Mouse (Mus musculus) cortical plate, adult 2 months (tissue): Measurements from ENCODE around the gene Med28. TPM values are rescaled to one million over a fixed set of nuclear protein-coding genes. Genes with fewer than 3 reads are reported as not detected.
A peak's percentile ranks its signal among the peaks of the same experiment; 100 is the strongest.

Experiments used
- H3K27ac ChIP-seq: fragments of 200-500 bp; 2 replicates; pipeline ENCODE4 v1.5.1; 2012; ENCODE audit warnings: low read length, control low read depth, inconsistent platforms; ENCODE audit not compliant: insufficient read depth
- H3K4me1 ChIP-seq: fragments of 200-500 bp; 2 replicates; pipeline ENCODE4 v1.6.1; 2011; ENCODE audit warnings: low read length; ENCODE audit not compliant: control insufficient read depth, insufficient read depth
- H3K4me3 ChIP-seq: fragments of 200-500 bp; 2 replicates; pipeline ENCODE4 v1.5.1; 2011; ENCODE audit warnings: mild to moderate bottlenecking, low read length, control low read depth; ENCODE audit not compliant: insufficient read depth
- CTCF ChIP-seq: fragments of 200-500 bp; IDR thresholded peaks from 2 replicates; pipeline ENCODE4 v1.5.1; 2011; ENCODE audit warnings: mild to moderate bottlenecking, control low read depth, low read length; ENCODE audit not compliant: insufficient read depth; ENCODE audit errors: extremely low read depth
- POLR2A ChIP-seq: fragments of 200-500 bp; IDR thresholded peaks from 2 replicates; pipeline ENCODE4 v1.6.1; 2011; ENCODE audit warnings: mild to moderate bottlenecking, low read length, control low read depth; ENCODE audit not compliant: insufficient read depth; ENCODE audit errors: extremely low read depth
- polyA plus RNA-seq: library from polyadenylated mRNA; depleted of rRNA; stranded (reverse); fragments of >200 nt; gene quantifications from 2 replicates; pipeline ENCODE4 v1.2.3, GENCODE M21; 2012

The Med28 gene
- polyA plus RNA-seq, 1 experiment: 130 TPM

DNA sequence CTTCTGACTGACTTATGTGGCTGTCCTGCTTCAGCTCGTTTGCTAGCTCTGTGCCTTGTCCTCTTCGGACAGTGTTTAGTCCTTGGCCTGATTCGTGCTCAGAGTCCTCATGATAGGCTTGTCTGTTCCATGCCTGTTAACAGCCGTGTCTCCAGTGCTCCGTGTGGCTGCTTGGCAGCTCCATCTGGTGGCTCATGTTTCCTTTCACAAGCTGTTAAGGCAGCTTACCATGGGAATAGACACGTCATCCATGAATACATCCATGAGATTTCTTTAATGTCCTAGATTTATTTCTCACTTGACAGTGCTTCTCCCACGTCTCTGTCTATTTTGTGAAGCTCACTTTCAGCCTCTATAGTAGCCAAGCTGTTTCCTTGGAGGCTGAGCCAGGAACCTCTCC lies 10.0 kb upstream of the Med28 start:
- H3K27ac ChIP-seq: no peak overlapping the region
- no peaks in the 10 kb centered on the region for H3K4me1 ChIP-seq
- no peak overlapping the region for H3K4me3 ChIP-seq
- TF ChIP-seq CTCF (peak; percentile 26; the same call in 1 of the 2 replicates), POLR2A (no peak)

DNA sequence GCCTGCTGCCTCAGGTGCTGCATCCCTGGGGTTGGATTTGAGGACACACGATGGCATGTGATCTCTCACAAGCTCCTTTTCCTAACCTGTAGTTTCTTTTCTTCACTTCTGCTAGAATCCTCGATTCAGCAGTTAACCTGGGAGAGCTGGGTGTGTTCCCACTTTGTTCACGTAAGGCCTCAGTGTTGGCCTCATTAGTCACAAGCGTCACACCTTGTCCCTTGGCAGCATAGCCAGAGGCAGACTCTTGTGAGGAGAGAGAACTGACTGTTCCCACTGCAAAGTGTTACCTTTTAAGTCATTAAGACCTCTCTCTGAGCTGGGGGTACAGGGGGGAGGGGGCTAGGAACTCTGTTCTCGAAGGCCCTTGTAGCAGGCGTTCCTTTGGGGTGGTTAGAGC lies 7.1 kb upstream of the Med28 start:
- no peak overlapping the region for H3K27ac ChIP-seq
- no peak overlapping the region for H3K4me3 ChIP-seq

DNA sequence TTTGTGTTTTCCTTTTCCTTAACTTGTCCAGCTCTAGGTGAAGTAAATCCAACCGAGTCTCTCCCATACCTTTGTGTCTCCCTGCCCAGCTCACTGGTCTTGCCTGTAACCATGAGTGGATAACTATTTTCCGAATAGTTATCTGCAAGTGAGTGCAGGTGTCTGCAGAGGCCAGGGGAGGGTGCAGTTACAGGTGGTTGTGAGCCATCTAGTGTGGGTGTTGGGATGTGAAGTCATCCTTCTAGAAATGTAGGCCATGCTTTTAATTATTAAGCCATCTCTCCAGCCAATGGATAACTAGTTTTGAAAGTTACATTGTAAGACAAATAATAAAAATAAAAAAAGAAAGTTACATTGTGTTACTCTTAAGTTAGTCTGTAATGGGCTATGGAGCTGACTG lies 6.5 kb upstream of the Med28 start:
- no peak overlapping the region for H3K27ac ChIP-seq
- H3K4me3 ChIP-seq: no peak overlapping the region
- no peaks in the 10 kb centered on the region for H3K4me1 ChIP-seq
- TF ChIP-seq CTCF (no peak), POLR2A (no peak)

More for the DNA sequence above, 7.1 kb upstream of the Med28 start:
- no peaks in the 10 kb centered on the region for H3K4me1 ChIP-seq
- TF ChIP-seq CTCF: no peak
- no peak for TF ChIP-seq POLR2A

DNA sequence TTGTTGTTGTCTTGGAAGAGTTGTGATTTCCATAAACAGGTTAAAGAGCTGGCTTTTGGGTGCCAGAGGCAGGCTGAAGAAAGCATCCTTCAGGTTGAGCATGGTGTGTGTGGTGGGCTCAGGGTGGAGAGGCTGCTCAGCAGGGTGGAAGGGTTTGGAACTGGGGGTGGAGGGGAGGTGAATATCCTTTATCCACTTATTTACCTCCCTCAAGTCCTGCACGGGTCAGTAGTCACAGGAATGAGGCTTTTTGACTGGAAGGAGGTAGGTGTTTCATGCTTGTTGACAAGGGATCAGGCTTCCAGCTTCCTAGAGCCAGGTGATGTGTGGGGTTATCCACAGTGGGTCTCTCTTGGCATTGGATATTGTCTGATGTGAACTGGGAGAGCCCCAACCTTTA lies 5.4 kb upstream of the Med28 start:
- H3K4me3 ChIP-seq: no peak overlapping the region
- TF ChIP-seq POLR2A: no peak
- no peak for TF ChIP-seq CTCF
- no peak overlapping the region for H3K27ac ChIP-seq
- no peaks in the 10 kb centered on the region for H3K4me1 ChIP-seq

DNA sequence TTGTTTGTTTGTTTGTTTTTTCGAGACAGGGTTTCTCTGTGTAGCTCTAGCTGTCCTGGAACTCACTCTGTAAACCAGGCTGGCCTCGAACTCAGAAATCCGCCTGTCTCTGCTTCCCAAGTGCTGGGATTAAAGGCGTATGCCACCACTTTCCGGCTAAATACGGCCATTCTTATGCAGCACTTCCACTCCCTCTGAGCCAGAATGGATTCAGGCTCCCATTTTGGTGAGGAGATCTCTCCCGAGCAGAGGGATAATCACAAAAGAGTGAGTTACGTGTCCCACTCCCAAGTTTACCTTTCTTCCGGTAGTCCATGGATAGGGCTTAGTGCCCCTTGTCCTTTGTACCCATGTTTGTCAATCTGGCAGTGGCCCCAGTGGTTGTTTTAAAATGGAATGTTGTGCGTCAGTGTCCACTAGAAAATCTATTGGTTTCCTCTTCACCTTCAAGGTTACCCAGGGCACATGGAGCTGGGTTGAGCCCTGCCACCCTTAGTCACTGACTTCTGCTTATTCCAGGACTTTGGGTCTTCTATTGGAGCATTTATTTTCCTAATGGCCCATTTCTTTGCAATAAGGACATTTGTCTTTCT lies 4.8 kb upstream of the Med28 start:
- no peaks in the 10 kb centered on the region; the same call in 1 of the 2 replicates for H3K4me1 ChIP-seq
- TF ChIP-seq CTCF (no peak), POLR2A (no peak)

DNA sequence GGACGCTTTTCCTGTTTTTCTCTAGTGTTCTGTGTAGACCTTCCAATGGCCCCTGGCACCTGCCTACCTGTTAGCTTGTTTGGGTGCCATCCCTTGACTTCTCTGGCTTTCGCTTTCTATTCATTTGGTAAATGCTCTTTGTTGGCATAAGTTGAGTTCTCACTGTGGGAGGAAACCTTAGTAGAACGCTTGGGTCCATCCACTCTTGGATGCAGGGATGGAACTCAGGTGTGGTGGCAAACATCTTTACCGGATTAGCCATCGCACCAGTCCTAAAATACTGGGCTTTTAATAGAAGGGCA lies 731 bp downstream of the Med28 start:
- peaks cover 5% of the 10 kb centered on the region for H3K4me1 ChIP-seq
- no peak overlapping the region for H3K27ac ChIP-seq
- peak overlapping the region; percentile 59 for H3K4me3 ChIP-seq
- TF ChIP-seq CTCF (no peak), POLR2A (no peak)

More for the DNA sequence above, 4.8 kb upstream of the Med28 start:
- no peak overlapping the region for H3K4me3 ChIP-seq
- H3K27ac ChIP-seq: no peak overlapping the region

DNA sequence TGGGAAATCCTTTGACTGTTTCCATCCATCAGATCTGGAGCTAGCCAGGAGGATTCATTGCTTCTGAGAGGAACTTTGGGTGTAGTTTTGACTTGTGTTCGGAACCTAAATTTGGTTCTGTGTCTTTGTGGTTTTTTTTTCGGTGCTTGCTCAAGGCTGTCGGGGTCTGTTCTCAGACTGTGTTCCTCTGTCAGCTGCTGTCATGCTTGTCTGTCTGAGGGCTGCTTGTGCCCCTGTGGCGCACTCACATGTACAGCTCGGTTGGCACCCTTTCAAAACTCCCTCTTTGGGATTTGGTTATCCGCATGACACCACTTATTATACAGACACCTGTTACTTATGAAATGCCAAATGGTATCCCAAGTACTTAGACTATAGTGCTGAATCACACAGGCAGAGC lies 1.6 kb downstream of the Med28 start:
- 0 out of 2 replicates have a peak overlapping the region, but pooled peaks have one; percentile 59 for H3K4me3 ChIP-seq
- no peak overlapping the region for H3K27ac ChIP-seq
- no peak for TF ChIP-seq CTCF
- peaks cover 5% of the 10 kb centered on the region for H3K4me1 ChIP-seq

DNA sequence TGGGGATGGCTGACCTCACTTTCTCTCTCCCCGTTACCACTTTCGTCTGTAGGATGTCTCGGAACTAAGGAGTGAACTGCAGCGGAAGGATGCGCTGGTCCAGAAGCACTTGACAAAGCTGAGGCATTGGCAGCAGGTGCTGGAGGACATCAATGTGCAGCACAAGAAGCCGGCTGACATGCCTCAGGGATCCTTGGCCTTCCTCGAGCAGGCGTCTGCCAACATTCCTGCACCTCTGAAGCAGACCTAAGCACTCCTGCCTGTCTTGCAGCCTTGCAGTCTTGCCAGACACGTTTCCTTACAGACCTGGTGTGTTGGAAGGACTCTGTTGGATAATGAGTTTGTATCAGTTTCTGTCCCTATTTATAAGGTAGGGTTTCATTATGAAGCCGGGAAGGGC lies 5.1 kb downstream of the Med28 start:
- TF ChIP-seq CTCF: no peak
- no peak for TF ChIP-seq POLR2A
- Histone ChIP-seq H3K4me3 (no peak overlapping the region), H3K4me1 (peaks cover 5% of the 10 kb centered on the region), H3K27ac (no peak overlapping the region)

DNA sequence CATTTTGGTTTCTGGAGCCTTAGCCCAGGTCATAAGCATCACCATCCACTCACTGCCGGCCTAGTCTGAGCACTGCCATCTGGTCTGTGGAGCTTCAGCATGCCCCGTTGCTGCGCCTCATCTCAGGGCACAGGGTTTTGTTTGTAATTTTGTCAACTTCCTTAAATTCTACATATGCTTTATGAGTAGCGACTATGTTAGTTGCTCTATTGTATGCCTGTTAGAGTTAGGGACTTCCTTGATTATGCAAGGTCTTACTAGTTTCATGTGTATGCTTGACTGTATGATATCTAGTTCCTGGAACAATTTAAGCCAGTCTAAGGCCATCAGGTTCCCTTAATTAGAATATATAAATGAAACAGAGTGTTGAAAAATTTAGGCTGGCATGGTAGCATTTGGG lies 6.3 kb downstream of the Med28 start:
- no peak overlapping the region for H3K4me3 ChIP-seq
- H3K4me1 ChIP-seq: peaks cover 3% of the 10 kb centered on the region
- TF ChIP-seq CTCF (no peak), POLR2A (no peak)
- H3K27ac ChIP-seq: no peak overlapping the region

DNA sequence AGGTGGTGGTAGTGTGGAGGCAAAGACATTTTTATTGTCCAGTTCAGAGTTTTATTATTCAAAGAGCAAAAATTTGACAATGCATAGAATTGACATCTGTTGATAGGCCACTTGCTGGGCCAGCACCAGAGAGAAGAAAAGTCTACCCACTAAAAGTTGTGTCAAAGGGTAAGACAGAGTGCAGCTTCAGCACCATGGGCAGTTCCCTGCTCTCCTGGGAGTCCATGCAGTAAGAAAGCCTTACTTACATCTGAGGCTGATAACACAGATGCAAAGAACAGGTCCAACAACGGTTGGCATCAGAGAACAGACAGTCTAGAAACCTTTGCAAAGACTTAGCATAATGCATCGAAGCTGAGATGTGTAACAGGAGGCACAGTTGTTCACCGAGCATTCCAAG lies 9.7 kb downstream of the Med28 start:
- TF ChIP-seq POLR2A: no peak
- no peak for TF ChIP-seq CTCF
- Histone ChIP-seq H3K27ac (no peak overlapping the region), H3K4me3 (no peak overlapping the region), H3K4me1 (no peaks in the 10 kb centered on the region)
